Mouse (Mus musculus): ENCODE measurements around the gene Tmem132c. TPM values are rescaled to one million over a fixed set of nuclear protein-coding genes. Genes with fewer than 3 reads are reported as not detected.
"Not testable (repeated sequence)": the region's sequence is repeated elsewhere in the genome, so short reads cannot be mapped to it uniquely, and the experiment has no call there.

The Tmem132c gene
- polyA plus RNA-seq, 1 experiment, result 0.04 TPM

DNA sequence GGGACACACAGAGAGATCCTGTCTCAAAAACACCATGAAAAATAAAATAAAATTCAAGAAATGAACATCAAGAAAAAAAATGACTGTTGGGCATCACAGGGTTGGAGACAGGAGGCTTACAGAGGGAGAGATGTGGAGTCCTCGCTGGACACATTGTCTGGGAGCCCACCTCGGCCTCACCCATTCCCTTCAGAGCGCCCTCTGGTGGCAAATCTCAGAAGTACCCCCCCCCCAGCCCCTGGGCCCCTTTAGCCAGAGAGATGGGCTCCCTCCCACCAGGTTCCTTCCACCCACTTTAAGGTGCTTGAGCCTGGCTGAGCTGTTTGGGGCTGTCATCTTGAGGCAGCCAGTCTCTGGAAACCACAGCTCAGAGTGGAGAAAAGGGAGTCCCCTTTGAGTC lies 99.5 kb downstream of the Tmem132c start:
- Histone ChIP-seq H3K4me1 (ENCODE audit: control insufficient read depth, insufficient read depth, insufficient read length, low read length) (no peaks in the 10 kb centered on the region), H3K27ac (ENCODE audit: insufficient read depth, low read depth, low read length) (no peak overlapping the region), H3K4me3 (ENCODE audit: low read depth, low read length) (no peak overlapping the region), H3K36me3 (ENCODE audit: control insufficient read depth, insufficient read depth, low read length) (no peaks in the 10 kb centered on the region), H3K27me3 (ENCODE audit: control insufficient read depth, insufficient read depth, low read length) (no peaks in the 10 kb centered on the region)
- 28% methylated on average over 3 of the region's 3 CpGs for WGBS
- TF ChIP-seq CTCF (IDR thresholded peaks at IDR 0.05; ENCODE audit: extremely low read depth, insufficient read length, insufficient replicate concordance, low read depth, low read length), result peak; percentile 7; the same call in 1 of the 2 replicates
- no peak for TF ChIP-seq POLR2A (IDR thresholded peaks at IDR 0.05; ENCODE audit: low read depth, low read length)

- Histone ChIP-seq H3K27ac (ENCODE audit: insufficient read depth, low read depth, low read length) (no peak overlapping the region), H3K27me3 (ENCODE audit: control insufficient read depth, insufficient read depth, low read length) (no peaks in the 10 kb centered on the region), H3K4me1 (ENCODE audit: control insufficient read depth, insufficient read depth, insufficient read length, low read length) (no peaks in the 10 kb centered on the region), H3K4me3 (ENCODE audit: low read depth, low read length) (no peak overlapping the region), H3K36me3 (ENCODE audit: control insufficient read depth, insufficient read depth, low read length) (no peaks in the 10 kb centered on the region)
- TF ChIP-seq POLR2A (IDR thresholded peaks at IDR 0.05; ENCODE audit: low read depth, low read length) (no peak), CTCF (IDR thresholded peaks at IDR 0.05; ENCODE audit: extremely low read depth, insufficient read length, insufficient replicate concordance, low read depth, low read length) (no peak)
- 31% methylated on average over 2 of the region's 2 CpGs for WGBS
Observed at GRCm38 (mm10) chr5:127344721-127345120, 103.1 kb downstream of the Tmem132c start.

GRCm38 (mm10) chr5:127346364-127346763 lies 104.8 kb downstream of the Tmem132c start:
- no peaks in the 10 kb centered on the region for H3K36me3 ChIP-seq (ENCODE audit: control insufficient read depth, insufficient read depth, low read length)
- H3K27me3 ChIP-seq (ENCODE audit: control insufficient read depth, insufficient read depth, low read length), result no peaks in the 10 kb centered on the region
- no peak overlapping the region for H3K4me3 ChIP-seq (ENCODE audit: low read depth, low read length)
- H3K27ac ChIP-seq (ENCODE audit: insufficient read depth, low read depth, low read length), result no peak overlapping the region
- 71% methylated on average over 2 of the region's 2 CpGs for WGBS
- TF ChIP-seq POLR2A (IDR thresholded peaks at IDR 0.05; ENCODE audit: low read depth, low read length), result no peak
- no peak for TF ChIP-seq CTCF (IDR thresholded peaks at IDR 0.05; ENCODE audit: extremely low read depth, insufficient read length, insufficient replicate concordance, low read depth, low read length)
- no peaks in the 10 kb centered on the region for H3K4me1 ChIP-seq (ENCODE audit: control insufficient read depth, insufficient read depth, insufficient read length, low read length)

DNA sequence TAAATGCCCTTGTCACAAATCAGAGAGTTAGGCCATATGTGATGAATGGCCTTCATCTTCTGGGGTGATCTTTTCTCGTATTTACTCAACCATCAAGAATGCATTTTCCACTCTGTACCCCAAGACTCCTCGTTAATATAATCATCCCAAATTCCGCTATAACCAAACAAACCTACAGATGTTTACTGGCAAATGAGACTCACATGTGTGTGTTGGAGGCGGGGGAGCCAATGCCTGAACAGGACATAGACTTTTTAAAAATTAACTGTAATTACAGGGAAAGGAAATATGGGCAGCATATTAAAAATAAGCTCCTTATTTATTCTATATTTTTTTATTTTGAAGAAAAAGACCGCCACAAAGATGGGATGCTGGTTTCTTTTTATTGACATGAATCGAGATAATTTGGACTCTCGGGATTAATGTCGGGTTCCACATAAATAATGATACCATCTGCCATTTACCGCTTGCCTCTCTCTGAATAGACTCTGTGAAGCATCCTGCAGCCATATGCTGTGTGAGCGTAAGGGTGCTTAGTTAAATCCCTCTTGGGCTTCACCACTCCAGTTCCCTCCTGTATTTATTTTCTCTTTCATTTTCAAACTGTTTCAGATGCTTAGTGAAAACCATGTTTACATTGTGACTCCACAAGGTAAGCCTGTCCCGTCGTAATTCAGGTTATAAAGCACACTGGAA lies 105.6 kb downstream of the Tmem132c start:
- WGBS, result 66% methylated on average over 12 of the region's 12 CpGs
- H3K27ac ChIP-seq (ENCODE audit: insufficient read depth, low read depth, low read length), result no peak overlapping the region
- no peaks in the 10 kb centered on the region for H3K36me3 ChIP-seq (ENCODE audit: control insufficient read depth, insufficient read depth, low read length)
- no peak overlapping the region for H3K4me3 ChIP-seq (ENCODE audit: low read depth, low read length)
- no peaks in the 10 kb centered on the region for H3K27me3 ChIP-seq (ENCODE audit: control insufficient read depth, insufficient read depth, low read length)
- H3K4me1 ChIP-seq (ENCODE audit: control insufficient read depth, insufficient read depth, insufficient read length, low read length), result no peaks in the 10 kb centered on the region
- TF ChIP-seq CTCF (IDR thresholded peaks at IDR 0.05; ENCODE audit: extremely low read depth, insufficient read length, insufficient replicate concordance, low read depth, low read length) (no peak), POLR2A (IDR thresholded peaks at IDR 0.05; ENCODE audit: low read depth, low read length) (no peak)

GRCm38 (mm10) chr5:127349221-127350065 lies 107.8 kb downstream of the Tmem132c start:
- Histone ChIP-seq H3K4me3 (ENCODE audit: low read depth, low read length) (no peak overlapping the region), H3K36me3 (ENCODE audit: control insufficient read depth, insufficient read depth, low read length) (no peaks in the 10 kb centered on the region), H3K27ac (ENCODE audit: insufficient read depth, low read depth, low read length) (no peak overlapping the region), H3K27me3 (ENCODE audit: control insufficient read depth, insufficient read depth, low read length) (no peaks in the 10 kb centered on the region), H3K4me1 (ENCODE audit: control insufficient read depth, insufficient read depth, insufficient read length, low read length) (no peaks in the 10 kb centered on the region)
- 65% methylated on average over 9 of the region's 9 CpGs for WGBS
- TF ChIP-seq CTCF (IDR thresholded peaks at IDR 0.05; ENCODE audit: extremely low read depth, insufficient read length, insufficient replicate concordance, low read depth, low read length) (no peak), POLR2A (IDR thresholded peaks at IDR 0.05; ENCODE audit: low read depth, low read length) (no peak)

DNA sequence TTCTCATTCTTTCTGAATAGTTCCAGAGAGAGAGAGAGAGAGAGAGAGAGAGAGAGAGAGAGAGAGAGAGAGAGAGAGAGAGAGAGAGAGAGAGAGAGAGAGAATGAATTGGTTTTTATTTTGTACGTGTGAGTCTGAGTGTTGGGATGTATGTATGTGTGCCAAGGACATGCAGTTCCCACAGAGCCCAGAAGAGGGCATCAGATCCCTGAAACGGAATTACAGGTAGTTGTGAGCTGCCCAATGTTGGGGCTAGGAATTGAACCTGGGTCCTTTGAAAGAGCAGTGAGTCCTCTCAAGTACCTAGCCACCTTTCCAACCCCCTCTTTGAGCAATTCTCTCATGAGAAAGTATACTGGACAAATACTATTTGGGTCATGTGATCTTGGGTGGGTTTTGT lies 111.4 kb downstream of the Tmem132c start:
- Histone ChIP-seq H3K4me1 (ENCODE audit: control insufficient read depth, insufficient read depth, insufficient read length, low read length) (no peaks in the 10 kb centered on the region), H3K4me3 (ENCODE audit: low read depth, low read length) (no peak overlapping the region), H3K27me3 (ENCODE audit: control insufficient read depth, insufficient read depth, low read length) (no peaks in the 10 kb centered on the region), H3K36me3 (ENCODE audit: control insufficient read depth, insufficient read depth, low read length) (no peaks in the 10 kb centered on the region), H3K27ac (ENCODE audit: insufficient read depth, low read depth, low read length) (no peak overlapping the region)
- TF ChIP-seq POLR2A (IDR thresholded peaks at IDR 0.05; ENCODE audit: low read depth, low read length) (no peak), CTCF (IDR thresholded peaks at IDR 0.05; ENCODE audit: extremely low read depth, insufficient read length, insufficient replicate concordance, low read depth, low read length) (no peak)
- WGBS, result 44% methylated on average over 2 of the region's 2 CpGs

DNA sequence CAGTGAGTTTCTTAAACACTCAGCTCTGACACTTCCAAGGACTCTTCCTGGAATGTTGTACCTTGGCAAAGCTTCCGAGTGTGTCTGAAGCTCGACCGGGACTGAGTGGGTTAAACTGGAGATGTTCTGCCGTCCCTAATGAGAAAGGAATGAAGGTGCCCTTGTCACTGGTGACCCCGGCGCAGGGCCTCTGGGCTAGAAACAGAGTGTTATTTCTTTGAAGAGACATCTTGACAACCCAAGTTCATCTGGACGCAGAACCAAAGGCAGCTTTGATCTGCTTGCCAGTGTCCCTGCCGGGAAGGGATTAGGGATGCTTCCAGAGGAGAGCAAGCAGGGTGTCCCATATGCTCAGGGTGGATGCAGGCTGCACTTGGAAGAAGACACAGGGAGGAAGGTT lies 114.2 kb downstream of the Tmem132c start:
- H3K4me1 ChIP-seq (ENCODE audit: control insufficient read depth, insufficient read depth, insufficient read length, low read length), result no peaks in the 10 kb centered on the region
- H3K36me3 ChIP-seq (ENCODE audit: control insufficient read depth, insufficient read depth, low read length), result no peaks in the 10 kb centered on the region
- no peak overlapping the region for H3K4me3 ChIP-seq (ENCODE audit: low read depth, low read length)
- H3K27ac ChIP-seq (ENCODE audit: insufficient read depth, low read depth, low read length), result no peak overlapping the region
- no peaks in the 10 kb centered on the region for H3K27me3 ChIP-seq (ENCODE audit: control insufficient read depth, insufficient read depth, low read length)
- TF ChIP-seq CTCF (IDR thresholded peaks at IDR 0.05; ENCODE audit: extremely low read depth, insufficient read length, insufficient replicate concordance, low read depth, low read length), result no peak
- TF ChIP-seq POLR2A (IDR thresholded peaks at IDR 0.05; ENCODE audit: low read depth, low read length), result no peak
- 32% methylated on average over 8 of the region's 8 CpGs for WGBS

GRCm38 (mm10) chr5:127357878-127358277 lies 116.3 kb downstream of the Tmem132c start:
- 86% methylated on average over 4 of the region's 4 CpGs for WGBS
- H3K36me3 ChIP-seq (ENCODE audit: control insufficient read depth, insufficient read depth, low read length); H3K27me3 ChIP-seq (ENCODE audit: control insufficient read depth, insufficient read depth, low read length); H3K27ac ChIP-seq (ENCODE audit: insufficient read depth, low read depth, low read length); H3K4me1 ChIP-seq (ENCODE audit: control insufficient read depth, insufficient read depth, insufficient read length, low read length); H3K4me3 ChIP-seq (ENCODE audit: low read depth, low read length): not testable (repeated sequence)

Measured in small intestine, adult 2 months (tissue).